Mouse (Mus musculus) embryonic facial prominence, embryonic 14.5 days (tissue): ENCODE measurements around the gene Tulp3. TPM values are rescaled to one million over a fixed set of nuclear protein-coding genes. Genes with fewer than 3 reads are reported as not detected.
A peak's percentile ranks its signal among the peaks of the same experiment; 100 is the strongest.

Experiments used
- ATAC-seq: fragments of 200-750 bp; cut with Nextera tagmentation; 2 replicates; pipeline ENCODE4 v1.8.0; 2017; ENCODE audit warnings: low read depth, moderate number of reproducible peaks, moderate TSS enrichment
- DNase-seq: peaks from one replicate; pipeline ENCODE4 v3.0.0-alpha.2; 2015; ENCODE audit warnings: low spot score
- H3K27ac ChIP-seq: fragments of 300-500 bp; sonication (generic); replicated peaks from 2 replicates; pipeline ENCODE4 v1.5.1; 2014; ENCODE audit warnings: low read depth, mild to moderate bottlenecking, low read length, moderate library complexity
- H3K27me3 ChIP-seq: fragments of 300-500 bp; sonication (generic); replicated peaks from 2 replicates; pipeline ENCODE4 v1.6.1; 2014; ENCODE audit warnings: low read length; ENCODE audit not compliant: control insufficient read depth, insufficient read depth
- H3K36me3 ChIP-seq: fragments of 300-500 bp; sonication (generic); 2 replicates; pipeline ENCODE4 v1.6.1; 2014; ENCODE audit warnings: low read length, mixed read lengths; ENCODE audit not compliant: control insufficient read depth, insufficient read depth
- H3K4me1 ChIP-seq: fragments of 300-500 bp; sonication (generic); 2 replicates; pipeline ENCODE4 v1.6.1; 2014; ENCODE audit warnings: antibody characterized with exemption, low read length; ENCODE audit not compliant: control insufficient read depth, insufficient read depth
- H3K4me2 ChIP-seq: fragments of 300-500 bp; sonication (generic); 2 replicates; pipeline ENCODE4 v1.6.1; 2014; ENCODE audit warnings: low read depth, mild to moderate bottlenecking, low read length, moderate library complexity, mixed read lengths
- H3K4me3 ChIP-seq: fragments of 300-500 bp; sonication (generic); 2 replicates; pipeline ENCODE4 v1.5.1; 2014; ENCODE audit warnings: low read depth, mild to moderate bottlenecking, low read length
- H3K9ac ChIP-seq: fragments of 300-500 bp; sonication (generic); 2 replicates; pipeline ENCODE4 v1.6.1; 2014; ENCODE audit warnings: low read depth, mild to moderate bottlenecking, low read length, moderate library complexity, mixed read lengths
- H3K9me3 ChIP-seq: fragments of 300-500 bp; sonication (generic); 2 replicates; pipeline ENCODE4 v1.6.1; 2016; ENCODE audit warnings: low read length; ENCODE audit not compliant: control insufficient read depth
- WGBS: fragments of 180-500 bp; shearing (Covaris S2); extraction: QIAGEN DNeasy Blood & Tissue Kit; methylation state at CpG from one replicate; pipeline ENCODE4 v1.1.7; 2014; 5-methylcytosine and 5-hydroxymethylcytosine counted together
- polyA plus RNA-seq: library from polyadenylated mRNA; unstranded; fragments of >200 nt; fragmentation: Nextera tagmentation; extraction: Ambion mirVana; gene quantifications from 2 replicates; pipeline ENCODE4 v1.2.1, GENCODE M21; 2014

Tulp3 gene
- polyA plus RNA-seq, 1 experiment from 2014 or later: 21.9 TPM

GRCm38 (mm10) chr6:128346782-128347181 lies 8.9 kb downstream of the Tulp3 start:
- peaks cover 11% of the 10 kb centered on the region; the same call in 1 of the 2 replicates for H3K4me1 ChIP-seq
- no peak for ATAC-seq
- no peak for DNase-seq
- H3K36me3 ChIP-seq: peaks cover 22% of the 10 kb centered on the region
- H3K27me3 ChIP-seq: no peaks in the 10 kb centered on the region
- H3K9ac ChIP-seq: no peak overlapping the region
- H3K4me2 ChIP-seq: no peak overlapping the region
- H3K9me3 ChIP-seq: no peaks in the 10 kb centered on the region
- WGBS: 75% methylated on average over 6 of the region's 6 CpGs
- H3K27ac ChIP-seq: peak overlapping the region; percentile 25
- no peak overlapping the region for H3K4me3 ChIP-seq

GRCm38 (mm10) chr6:128345623-128346022 lies 10.0 kb downstream of the Tulp3 start:
- ATAC-seq (no peak), DNase-seq (peak; percentile 39)
- no peaks in the 10 kb centered on the region for H3K9me3 ChIP-seq
- peaks cover 19% of the 10 kb centered on the region for H3K36me3 ChIP-seq
- 84% methylated on average over 10 of the region's 10 CpGs for WGBS
- no peaks in the 10 kb centered on the region for H3K27me3 ChIP-seq
- peaks cover 11% of the 10 kb centered on the region; the same call in 1 of the 2 replicates for H3K4me1 ChIP-seq
- no peak overlapping the region for H3K9ac ChIP-seq
- no peak overlapping the region for H3K27ac ChIP-seq
- no peak overlapping the region for H3K4me3 ChIP-seq
- H3K4me2 ChIP-seq: no peak overlapping the region

DNA sequence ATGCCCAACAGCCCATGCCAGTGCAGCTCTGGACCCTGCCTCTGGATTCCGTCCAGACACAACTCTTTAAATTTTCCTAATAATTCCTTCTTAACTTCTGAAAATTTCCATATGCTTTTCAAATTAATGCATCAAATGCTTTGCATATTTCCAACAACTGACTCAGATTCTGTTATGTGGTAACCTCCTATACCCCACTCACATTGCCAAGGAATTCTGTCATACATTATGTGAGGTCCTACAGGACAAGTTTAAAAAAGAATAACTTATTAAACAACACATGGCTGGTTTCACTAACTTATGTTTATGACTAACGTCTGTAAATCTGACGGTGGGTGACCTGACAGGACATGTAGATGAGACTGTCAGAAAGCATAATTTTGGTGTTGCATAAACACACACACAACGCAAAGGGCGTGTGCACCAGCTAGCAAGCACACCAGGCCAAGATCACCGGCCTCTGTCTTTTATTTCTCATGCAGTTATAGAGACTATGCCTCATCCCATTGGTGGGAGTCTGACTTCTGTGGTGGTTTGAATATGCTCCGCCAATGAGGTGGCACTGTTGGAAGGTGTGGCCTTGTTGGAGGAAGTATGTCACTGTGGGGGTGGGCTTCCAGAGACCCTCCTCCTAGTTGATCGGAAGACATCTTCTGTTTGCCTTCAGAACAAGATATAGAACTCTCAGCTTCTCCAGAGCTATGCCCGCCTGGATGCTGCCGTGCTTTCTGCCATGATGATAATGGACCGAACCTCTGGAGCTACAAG lies 13.5 kb downstream of the Tulp3 start:
- WGBS: 85% methylated on average over 11 of the region's 11 CpGs
- H3K27me3 ChIP-seq: no peaks in the 10 kb centered on the region
- no peak for DNase-seq

GRCm38 (mm10) chr6:128338876-128339275 lies 16.8 kb downstream of the Tulp3 start:
- Histone ChIP-seq H3K36me3 (peaks cover 37% of the 10 kb centered on the region), H3K27ac (peak overlapping the region; percentile 35), H3K9ac (no peak overlapping the region), H3K4me2 (no peak overlapping the region), H3K9me3 (no peaks in the 10 kb centered on the region), H3K4me1 (0 out of 2 replicates have a peak, but pooled peaks cover 9% of the 10 kb centered on the region), H3K27me3 (no peaks in the 10 kb centered on the region), H3K4me3 (no peak overlapping the region)
- ATAC-seq (peak; percentile 86), DNase-seq (peak; percentile 90)
- 30% methylated on average over 5 of the region's 5 CpGs for WGBS

More for the DNA sequence above, 13.5 kb downstream of the Tulp3 start:
- Histone ChIP-seq H3K4me2 (no peak overlapping the region), H3K27ac (no peak overlapping the region), H3K4me1 (peaks cover 12% of the 10 kb centered on the region; the same call in 1 of the 2 replicates), H3K4me3 (no peak overlapping the region), H3K9ac (no peak overlapping the region), H3K9me3 (no peaks in the 10 kb centered on the region), H3K36me3 (peaks cover 21% of the 10 kb centered on the region)
- no peak for ATAC-seq

DNA sequence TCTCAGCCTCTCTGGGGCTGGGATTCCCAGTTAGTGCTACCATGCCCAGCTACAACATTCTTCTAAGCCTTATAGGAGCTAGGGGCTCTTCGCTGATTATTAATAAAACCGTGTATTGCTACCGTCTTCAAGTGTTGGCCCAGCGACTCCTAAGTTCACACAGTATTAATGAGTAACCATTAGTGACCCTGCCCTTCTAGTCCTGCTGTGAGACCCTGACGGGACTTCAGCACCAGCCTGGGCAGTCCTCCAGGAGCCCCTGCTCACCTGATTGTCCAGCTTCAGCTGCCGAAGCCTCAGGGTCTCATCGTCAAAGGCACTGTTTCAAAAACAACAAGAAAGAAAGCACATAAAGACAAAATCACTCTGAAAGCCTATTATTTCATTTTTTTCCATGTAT lies 18.2 kb downstream of the Tulp3 start:
- Histone ChIP-seq H3K4me2 (no peak overlapping the region), H3K27ac (no peak overlapping the region), H3K36me3 (peaks cover 42% of the 10 kb centered on the region), H3K9me3 (no peaks in the 10 kb centered on the region), H3K4me3 (no peak overlapping the region), H3K4me1 (0 out of 2 replicates have a peak, but pooled peaks cover 9% of the 10 kb centered on the region), H3K9ac (no peak overlapping the region), H3K27me3 (no peaks in the 10 kb centered on the region)
- no peak for DNase-seq
- 85% methylated on average over 7 of the region's 7 CpGs for WGBS
- no peak for ATAC-seq

DNA sequence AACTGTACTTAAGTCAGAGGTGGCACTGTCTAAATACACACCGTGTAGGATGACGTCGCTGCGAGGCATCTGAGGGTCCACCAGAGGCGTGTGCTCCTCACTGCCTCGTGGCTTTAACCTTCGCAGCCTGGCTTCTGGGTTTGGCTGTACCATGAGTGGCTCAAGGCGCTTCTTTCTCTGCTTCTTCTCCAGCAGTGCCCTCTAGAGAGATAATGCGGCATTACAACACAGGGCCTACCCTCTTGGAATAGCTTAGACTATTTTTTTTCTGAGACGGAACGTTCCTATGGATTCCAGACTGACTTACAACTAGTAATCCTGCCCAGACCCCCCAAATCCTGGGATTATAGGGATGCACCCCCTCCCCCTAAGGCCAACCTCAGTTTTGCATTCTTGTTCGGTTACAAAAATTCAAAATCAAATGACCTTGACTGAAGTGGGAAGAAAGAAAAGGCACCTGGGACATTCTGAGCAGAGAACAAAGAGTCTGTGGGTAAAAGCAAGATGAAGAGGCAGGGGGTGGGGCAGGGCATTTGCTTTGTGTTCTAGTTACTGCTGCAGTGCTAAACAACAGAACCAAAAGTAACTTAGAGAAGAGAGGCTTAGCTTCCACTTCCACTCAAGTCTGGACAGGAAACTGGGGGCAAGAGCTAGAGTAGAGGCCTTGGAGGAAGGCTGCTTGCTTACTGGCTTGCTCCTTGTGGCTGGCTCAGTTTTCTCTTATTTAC lies 21.1 kb downstream of the Tulp3 start:
- Histone ChIP-seq H3K27ac (no peak overlapping the region), H3K36me3 (peaks cover 59% of the 10 kb centered on the region)
- 17% methylated on average over 12 of the region's 12 CpGs for WGBS

DNA sequence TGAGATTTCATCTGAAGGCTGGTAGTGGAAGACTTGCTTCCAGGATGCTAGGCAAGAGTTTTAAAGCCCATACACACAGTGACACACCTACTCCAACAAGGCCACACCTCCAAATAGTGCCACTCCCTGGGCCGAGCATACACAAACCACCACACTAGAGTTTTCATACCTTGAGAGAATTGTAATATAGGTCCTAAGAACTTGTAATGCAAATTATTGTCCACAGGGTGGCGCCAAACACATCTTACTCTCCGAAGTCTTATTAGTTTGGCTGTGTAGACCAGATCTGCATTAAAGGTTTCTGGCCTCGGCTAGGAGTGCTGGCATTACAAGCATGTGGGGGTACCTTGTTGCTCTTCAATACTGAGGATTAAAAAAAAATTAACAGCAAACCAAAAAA lies 37.3 kb downstream of the Tulp3 start:
- Histone ChIP-seq H3K4me3 (no peak overlapping the region), H3K36me3 (peaks cover 24% of the 10 kb centered on the region), H3K9me3 (no peaks in the 10 kb centered on the region), H3K9ac (no peak overlapping the region), H3K27me3 (no peaks in the 10 kb centered on the region), H3K4me2 (no peak overlapping the region), H3K4me1 (no peaks in the 10 kb centered on the region), H3K27ac (no peak overlapping the region)
- peak; percentile 62 for ATAC-seq
- WGBS: 10% methylated on average over 4 of the region's 4 CpGs
- peak; percentile 88 for DNase-seq

More for the DNA sequence above, 21.1 kb downstream of the Tulp3 start:
- H3K4me2 ChIP-seq: no peak overlapping the region
- H3K4me3 ChIP-seq: no peak overlapping the region
- peaks cover 16% of the 10 kb centered on the region for H3K9me3 ChIP-seq
- no peaks in the 10 kb centered on the region for H3K27me3 ChIP-seq
- 0 out of 2 replicates have a peak, but pooled peaks cover 9% of the 10 kb centered on the region for H3K4me1 ChIP-seq
- peak; percentile 87 for DNase-seq
- no peak overlapping the region for H3K9ac ChIP-seq
- ATAC-seq: peak; percentile 47

DNA sequence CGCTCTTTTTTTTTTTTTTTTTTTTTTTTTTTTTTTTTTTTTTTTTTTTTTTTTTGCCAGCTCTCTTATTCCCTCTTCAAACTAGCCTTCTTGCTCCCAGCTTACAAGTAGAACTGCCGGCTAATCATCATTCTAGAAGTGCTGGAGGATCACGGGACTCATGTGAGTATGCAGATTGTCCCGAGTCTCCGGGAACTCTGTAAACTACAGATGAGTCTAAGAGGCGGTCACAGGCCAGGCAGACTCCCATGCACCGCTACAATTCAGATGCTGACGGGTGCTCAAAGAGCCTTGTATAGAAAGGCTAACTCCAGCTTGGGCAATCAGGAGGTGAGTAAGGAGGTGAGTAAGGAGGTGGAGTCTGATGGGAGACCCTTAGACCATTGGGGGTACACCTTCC lies 40.1 kb downstream of the Tulp3 start:
- Histone ChIP-seq H3K4me1 (no peaks in the 10 kb centered on the region), H3K4me3 (no peak overlapping the region), H3K27ac (no peak overlapping the region), H3K4me2 (no peak overlapping the region), H3K36me3 (no peaks in the 10 kb centered on the region), H3K27me3 (no peaks in the 10 kb centered on the region), H3K9me3 (no peaks in the 10 kb centered on the region), H3K9ac (no peak overlapping the region)
- 81% methylated on average over 8 of the region's 8 CpGs for WGBS
- DNase-seq: no peak
- ATAC-seq: no peak
